In genomic region chr8:123443576-123443921, GRCm38 (mm10) we compare ENCODE assay signal across 8 mouse cellular contexts. TPM values are rescaled to one million over a fixed set of nuclear protein-coding genes. Genes with fewer than 3 reads are reported as not detected.
DNase-seq lines count a peak whose midpoint lies in the region; ATAC-seq and TF ChIP-seq lines count a peak whose summit lies in the region.

No protein-coding gene starts in this region.

- H3K4me1 ChIP-seq in heart, postnatal 0 days (ENCODE audit: control insufficient read depth, insufficient read depth): peaks cover 21% of the 10 kb centered on the region
- no peaks in the 10 kb centered on the region for H3K4me1 ChIP-seq in intestine, postnatal 0 days (replicated peaks; ENCODE audit: control insufficient read depth, insufficient read depth, low read length)

- TF ChIP-seq CTCF in heart, postnatal 0 days (IDR thresholded peaks at IDR 0.05; ENCODE audit: low read depth): no peak
- TF ChIP-seq CTCF in intestine, postnatal 0 days (IDR thresholded peaks at IDR 0.05; ENCODE audit: low read depth): no peak

- H3K4me3 ChIP-seq in heart, postnatal 0 days (ENCODE audit: low read depth, low read length): peak overlapping the region; percentile 73
- H3K4me3 ChIP-seq in intestine, postnatal 0 days (ENCODE audit: low read depth, low read length): peak overlapping the region; percentile 74

- H3K27ac ChIP-seq in heart, postnatal 0 days (ENCODE audit: low read depth): peak overlapping the region; percentile 76
- peak overlapping the region; percentile 68; the same call in 1 of the 2 replicates for H3K27ac ChIP-seq in intestine, postnatal 0 days (ENCODE audit: low read depth, low read length)

- TF ChIP-seq EP300 in heart, postnatal 0 days (IDR thresholded peaks at IDR 0.05; ENCODE audit: low read depth): no peak

- no peak for ATAC-seq in heart, postnatal 0 days (ENCODE audit: insufficient read depth, low read depth)
- peak; percentile 11; the same call in 1 of the 2 replicates for ATAC-seq in intestine, postnatal 0 days
- 0 out of 2 replicates have a peak, but pooled peaks have one; percentile 3 for ATAC-seq in megakaryocyte-erythroid progenitor cell, adult 5-6 weeks (replicated peaks; ENCODE audit: low FRiP score, low TSS enrichment, poor library complexity, severe bottlenecking)

- no peak for DNase-seq in heart, postnatal 0 days (ENCODE audit: low spot score)
- no peak for DNase-seq in heart, adult 18-20 months
- peak; percentile 23 for DNase-seq in c-Kit-positive CD71-positive TER-119-positive erythroid progenitor cells, embryonic 14.5 days (ENCODE audit: low spot score)
- DNase-seq in right cerebral cortex, postnatal 10 days (ENCODE audit: low spot score in 2 of 2): no peak
- no peak for DNase-seq in thymus, adult 18-20 months
- DNase-seq in layer of hippocampus, adult 8-10 months (ENCODE audit: low spot score in 2 of 2): no peak

- peak overlapping the region; percentile 62 for H3K4me2 ChIP-seq in heart, postnatal 0 days (ENCODE audit: low read depth, low read length)
- peak overlapping the region; percentile 73 for H3K4me2 ChIP-seq in intestine, postnatal 0 days (replicated peaks; ENCODE audit: low read depth)

- peak overlapping the region; percentile 73 for H3K9ac ChIP-seq in heart, postnatal 0 days (replicated peaks; ENCODE audit: low read depth, low read length)
- H3K9ac ChIP-seq in intestine, postnatal 0 days (ENCODE audit: low read depth, low read length): peak overlapping the region; percentile 75

- no peaks in the 10 kb centered on the region for H3K27me3 ChIP-seq in heart, postnatal 0 days (ENCODE audit: control insufficient read depth, insufficient read depth, low read length)
- no peaks in the 10 kb centered on the region for H3K27me3 ChIP-seq in intestine, postnatal 0 days (replicated peaks; ENCODE audit: control insufficient read depth, insufficient read depth, low read length)

- H3K36me3 ChIP-seq in heart, postnatal 0 days (replicated peaks; ENCODE audit: control insufficient read depth, insufficient read depth, low read length): no peaks in the 10 kb centered on the region
- H3K36me3 ChIP-seq in intestine, postnatal 0 days (ENCODE audit: control insufficient read depth, insufficient read depth): no peaks in the 10 kb centered on the region

- WGBS in heart, postnatal 0 days: 32% methylated on average over 4 of the region's 4 CpGs
- WGBS in intestine, postnatal 0 days: 8% methylated on average over 4 of the region's 4 CpGs

- no peaks in the 10 kb centered on the region for H3K9me3 ChIP-seq in heart, postnatal 0 days (replicated peaks; ENCODE audit: control insufficient read depth, low read length)
- H3K9me3 ChIP-seq in intestine, postnatal 0 days (ENCODE audit: control insufficient read depth): no peaks in the 10 kb centered on the region

RNA-seq across cellular contexts. Expression of gene Def8, which starts 20.2 kb away (rescaled TPM):
- total RNA-seq in heart, postnatal 0 days (2014; rRNA removed; ENCODE audit: low replicate concordance): 35.6 and 91.5 TPM in 2 replicates
- 28.3 and 30.9 TPM in 2 replicates for polyA plus RNA-seq in heart, postnatal 0 days (2015; fragmentation: Nextera tagmentation; extraction: Ambion mirVana)
- 10 to 100 TPM; 64.5 to 64.6 TPM for total RNA-seq in heart, adult 18-20 months (2021)
- polyA plus RNA-seq in intestine, postnatal 0 days (2015; fragmentation: Nextera tagmentation; extraction: Ambion mirVana): 16.6 and 18.4 TPM in 2 replicates
- total RNA-seq in megakaryocyte-erythroid progenitor cell, adult 5-6 weeks (2014; fragmentation: Nextera tagmentation): 60.6 and 61.1 TPM in 2 replicates
- total RNA-seq in megakaryocyte-erythroid progenitor cell, adult 5-6 weeks (2017): 33.5 and 45.9 TPM in 2 replicates
- total RNA-seq in layer of hippocampus, adult 8-10 months (2022): 10 to 100 TPM; 48.1 to 59.4 (median 54.5) TPM

RNA-seq across cellular contexts. Expression of gene Tubb3, which starts 32.3 kb away (rescaled TPM):
- 1.8 and 6.1 TPM in 2 replicates for total RNA-seq in heart, postnatal 0 days (2014; rRNA removed; ENCODE audit: low replicate concordance)
- 0.40 and 1.3 TPM in 2 replicates for polyA plus RNA-seq in heart, postnatal 0 days (2015; fragmentation: Nextera tagmentation; extraction: Ambion mirVana)
- under 1 TPM; 0.22 to 0.26 TPM for total RNA-seq in heart, adult 18-20 months (2021)
- 22.5 and 23.9 TPM in 2 replicates for polyA plus RNA-seq in intestine, postnatal 0 days (2015; fragmentation: Nextera tagmentation; extraction: Ambion mirVana)
- total RNA-seq in megakaryocyte-erythroid progenitor cell, adult 5-6 weeks (2014; fragmentation: Nextera tagmentation): 1.0 and 1.3 TPM in 2 replicates
- total RNA-seq in megakaryocyte-erythroid progenitor cell, adult 5-6 weeks (2017): 0.19 TPM in 1 of 2 replicates, not detected in the other
- 100 to 1,000 TPM; 265 to 291 (median 279) TPM for total RNA-seq in layer of hippocampus, adult 8-10 months (2022)

RNA-seq across cellular contexts. Expression of gene Afg3l1, which starts 34.2 kb away (rescaled TPM):
- total RNA-seq in heart, postnatal 0 days (2014; rRNA removed; ENCODE audit: low replicate concordance): 16.7 and 31.6 TPM in 2 replicates
- 39.9 and 41.2 TPM in 2 replicates for polyA plus RNA-seq in heart, postnatal 0 days (2015; fragmentation: Nextera tagmentation; extraction: Ambion mirVana)
- total RNA-seq in heart, adult 18-20 months (2021): 10 to 100 TPM; 72.1 to 72.9 TPM
- 30.8 and 34.7 TPM in 2 replicates for polyA plus RNA-seq in intestine, postnatal 0 days (2015; fragmentation: Nextera tagmentation; extraction: Ambion mirVana)
- 36.2 and 42.0 TPM in 2 replicates for total RNA-seq in megakaryocyte-erythroid progenitor cell, adult 5-6 weeks (2014; fragmentation: Nextera tagmentation)
- 19.7 and 20.7 TPM in 2 replicates for total RNA-seq in megakaryocyte-erythroid progenitor cell, adult 5-6 weeks (2017)
- 10 to 100 TPM; 28.3 to 36.0 (median 32.2) TPM for total RNA-seq in layer of hippocampus, adult 8-10 months (2022)

RNA-seq across cellular contexts. Expression of gene Mc1r, which starts 36.6 kb away (rescaled TPM):
- total RNA-seq in heart, postnatal 0 days (2014; rRNA removed; ENCODE audit: low replicate concordance): not detected in 2 replicates
- polyA plus RNA-seq in heart, postnatal 0 days (2015; fragmentation: Nextera tagmentation; extraction: Ambion mirVana): not detected in 2 replicates
- not detected for total RNA-seq in heart, adult 18-20 months (2021)
- not detected in 2 replicates for polyA plus RNA-seq in intestine, postnatal 0 days (2015; fragmentation: Nextera tagmentation; extraction: Ambion mirVana)
- 0.92 and 1.7 TPM in 2 replicates for total RNA-seq in megakaryocyte-erythroid progenitor cell, adult 5-6 weeks (2014; fragmentation: Nextera tagmentation)
- total RNA-seq in megakaryocyte-erythroid progenitor cell, adult 5-6 weeks (2017): 0.91 TPM in 1 of 2 replicates, not detected in the other
- total RNA-seq in layer of hippocampus, adult 8-10 months (2022): under 1 TPM in 1 of 4 experiments, not detected in 3; 0.08 TPM

Comparison
In these comparisons a context has a peak if more than half of its experiments do, and no peak if none do; other contexts are left out.
1. RNA of gene Tubb3, which starts 32.3 kb away (total RNA-seq): 265 to 291 TPM in layer of hippocampus, adult 8-10 months; 1.8 to 6.1 TPM in heart, postnatal 0 days, 0.19 to 1.3 TPM in megakaryocyte-erythroid progenitor cell, adult 5-6 weeks and 0.22 to 0.26 TPM in heart, adult 18-20 months; every median in the first group is over 10 times any median in the second.